Mouse (Mus musculus) kidney, adult 2 months (tissue): ENCODE results near the gene Micu1.

Source experiments
- CTCF ChIP-seq: fragments of 200-500 bp; conservative IDR thresholded peaks from 2 replicates; pipeline ENCODE4 v1.5.1; 2011; ENCODE audit warnings: low read depth, mild to moderate bottlenecking, control low read depth, low read length, moderate library complexity, mixed read lengths; ENCODE audit not compliant: insufficient read depth, insufficient read length
- POLR2A ChIP-seq: fragments of 200-500 bp; IDR thresholded peaks from one replicate; pipeline ENCODE4 v1.6.1; 2011; ENCODE audit warnings: low read depth, low read length, control low read depth

- TF ChIP-seq CTCF (no peak), POLR2A (no peak)
These were observed 161.3 kb downstream of the Micu1 start for GRCm38 (mm10) chr10:59863620-59864019.
